Mouse (Mus musculus): ENCODE data around the gene Fbxo9. TPM values are rescaled to one million over a fixed set of nuclear protein-coding genes. Genes with fewer than 3 reads are reported as not detected.
A peak's percentile ranks its signal among the peaks of the same experiment; 100 is the strongest.

Gene Fbxo9
- total RNA-seq, 2 experiments from 2014 or later = 124 to 126 TPM

- DNase-seq (ENCODE audit: low spot score in 2 of 2) = peak; percentile 90 to 92
- intact Hi-C loops (cut with DNase I) = loop anchor here (1.0 to 5.0 kb wide), 3 partner anchors 18 to 62 kb away; no protein-coding TSS in a partner anchor
Measured at GRCm38 (mm10) chr9:78112770-78113537, 4.1 kb upstream of the Fbxo9 start.

- DNase-seq (ENCODE audit: low spot score in 2 of 2) = no peak
- intact Hi-C loops (cut with DNase I) = loop anchor here (5.0 kb wide), 1 partner anchor 36 kb away; no protein-coding TSS in a partner anchor
Measured at GRCm38 (mm10) chr9:78111456-78111855, 2.6 kb upstream of the Fbxo9 start.

- intact Hi-C loops (cut with DNase I) = loop anchor here (5.0 kb wide), 1 partner anchor 38 kb away; no protein-coding TSS in a partner anchor
- DNase-seq (ENCODE audit: low spot score in 2 of 2) = no peak
Measured at GRCm38 (mm10) chr9:78109656-78110055, 791 bp upstream of the Fbxo9 start.

GRCm38 (mm10) chr9:78107912-78108795 lies 711 bp downstream of the Fbxo9 start:
- peak; percentile 80 to 84 for DNase-seq (ENCODE audit: low spot score in 2 of 2)
- intact Hi-C loops (cut with DNase I) = no loop called here

- DNase-seq (ENCODE audit: low spot score in 2 of 2) = no peak
- intact Hi-C loops (cut with DNase I) = no loop called here
Measured at GRCm38 (mm10) chr9:78107582-78107911, 1.3 kb downstream of the Fbxo9 start.

- DNase-seq (ENCODE audit: low spot score in 2 of 2) = no peak
- intact Hi-C loops (cut with DNase I) = no loop called here
Measured at GRCm38 (mm10) chr9:78106821-78107220, 2.0 kb downstream of the Fbxo9 start.

GRCm38 (mm10) chr9:78105501-78105932 lies 3.3 kb downstream of the Fbxo9 start:
- intact Hi-C loops (cut with DNase I) = no loop called here
- no peak for DNase-seq (ENCODE audit: low spot score in 2 of 2)

GRCm38 (mm10) chr9:78104973-78105372 lies 3.9 kb downstream of the Fbxo9 start:
- no peak for DNase-seq (ENCODE audit: low spot score in 2 of 2)
- intact Hi-C loops (cut with DNase I) = no loop called here

GRCm38 (mm10) chr9:78103965-78104560 lies 4.8 kb downstream of the Fbxo9 start:
- intact Hi-C loops (cut with DNase I) = no loop called here

GRCm38 (mm10) chr9:78101431-78101830 lies 7.4 kb downstream of the Fbxo9 start:
- DNase-seq (ENCODE audit: low spot score in 2 of 2) = no peak

More at GRCm38 (mm10) chr9:78103965-78104560, 4.8 kb downstream of the Fbxo9 start:
- DNase-seq (ENCODE audit: low spot score in 2 of 2) = no peak

GRCm38 (mm10) chr9:78100956-78101355 lies 7.9 kb downstream of the Fbxo9 start:
- DNase-seq (ENCODE audit: low spot score in 2 of 2) = no peak
- intact Hi-C loops (cut with DNase I) = no loop called here

More at GRCm38 (mm10) chr9:78101431-78101830, 7.4 kb downstream of the Fbxo9 start:
- intact Hi-C loops (cut with DNase I) = no loop called here

- intact Hi-C loops (cut with DNase I) = no loop called here
- no peak for DNase-seq (ENCODE audit: low spot score in 2 of 2)
Measured at GRCm38 (mm10) chr9:78096376-78096775, 12.5 kb downstream of the Fbxo9 start.

- intact Hi-C loops (cut with DNase I) = no loop called here
- DNase-seq (ENCODE audit: low spot score in 2 of 2) = no peak
Measured at GRCm38 (mm10) chr9:78095686-78096085, 13.2 kb downstream of the Fbxo9 start.

- intact Hi-C loops (cut with DNase I) = no loop called here
- DNase-seq (ENCODE audit: low spot score in 2 of 2) = no peak
Measured at GRCm38 (mm10) chr9:78090596-78090995, 18.3 kb downstream of the Fbxo9 start.

- DNase-seq (ENCODE audit: low spot score in 2 of 2) = no peak
- intact Hi-C loops (cut with DNase I) = no loop called here
Measured at GRCm38 (mm10) chr9:78089906-78090305, 19.0 kb downstream of the Fbxo9 start.

- DNase-seq (ENCODE audit: low spot score in 2 of 2) = no peak
- intact Hi-C loops (cut with DNase I) = no loop called here
Measured at GRCm38 (mm10) chr9:78088971-78089370, 19.9 kb downstream of the Fbxo9 start.

GRCm38 (mm10) chr9:78088521-78088920 lies 20.3 kb downstream of the Fbxo9 start:
- intact Hi-C loops (cut with DNase I) = no loop called here
- DNase-seq (ENCODE audit: low spot score in 2 of 2) = no peak

- intact Hi-C loops (cut with DNase I) = no loop called here
- DNase-seq (ENCODE audit: low spot score in 2 of 2) = no peak
Measured at GRCm38 (mm10) chr9:78087751-78088150, 21.1 kb downstream of the Fbxo9 start.

- no peak for DNase-seq (ENCODE audit: low spot score in 2 of 2)
- intact Hi-C loops (cut with DNase I) = no loop called here
Measured at GRCm38 (mm10) chr9:78085722-78086287, 23.1 kb downstream of the Fbxo9 start.

- intact Hi-C loops (cut with DNase I) = no loop called here
- no peak for DNase-seq (ENCODE audit: low spot score in 2 of 2)
Measured at GRCm38 (mm10) chr9:78084341-78084740, 24.5 kb downstream of the Fbxo9 start.
